Mouse (Mus musculus) left cerebral cortex, postnatal 10 days (tissue): Measurements from ENCODE around the gene Cop1. TPM values are rescaled to one million over a fixed set of nuclear protein-coding genes. Genes with fewer than 3 reads are reported as not detected.
"Not testable (repeated sequence)": the region's sequence is repeated elsewhere in the genome, so short reads cannot be mapped to it uniquely, and the experiment has no call there.

ENCODE experiments used
- DNase-seq, 2 experiments: peaks; one replicate each; pipeline ENCODE4 v3.0.0; 2021 to 2022; ENCODE audit warnings: low spot score in 2 of 2, mixed read lengths in 1 of 2; ENCODE audit errors: extremely low spot score in 1 of 2
- intact Hi-C: fragments of 180-260 bp; cut with DNase I; formaldehyde crosslinking; loops from one replicate; pipeline ENCODE4 v1.15.1; 2025
- total RNA-seq, 2 experiments: library from RNA; stranded (reverse); gene quantifications; 2 replicates each; pipeline ENCODE4 v1.2.3; 2021

Cop1 gene
- total RNA-seq, result 100 to 1,000 TPM; 111 to 129 TPM

- intact Hi-C loops, result not testable (repeated sequence)
- peak; percentile 88 to 96 for DNase-seq
Measured at GRCm38 (mm10) chr1:159231781-159232571, at the start of gene Cop1. Gene Cop1 (plus strand): TSS chr1:159232320.

- DNase-seq, result no peak
- intact Hi-C loops, result no loop called here
Measured at GRCm38 (mm10) chr1:159186741-159187140, 45.4 kb upstream of the Cop1 start.

DNA sequence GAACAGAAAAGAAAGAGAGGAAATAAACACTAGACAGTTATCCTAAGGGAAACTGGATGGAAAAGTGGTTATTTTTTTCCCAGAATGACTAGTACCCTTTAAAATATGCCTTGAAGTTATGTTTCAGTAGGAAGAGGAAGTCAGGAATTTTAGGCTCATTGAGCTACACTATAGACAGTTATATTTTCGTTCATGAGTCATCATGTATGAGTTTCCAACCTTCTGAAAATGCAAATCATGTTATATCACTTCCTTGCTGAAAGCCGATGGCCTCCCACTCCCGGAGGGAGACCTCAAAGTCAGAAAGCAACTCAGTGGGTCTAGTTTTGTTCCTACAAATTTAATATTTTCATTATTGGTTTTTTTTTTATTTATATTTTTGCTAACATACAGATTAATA, 33.5 kb upstream of the Cop1 start:
- no peak for DNase-seq
- intact Hi-C loops, result no loop called here

DNA sequence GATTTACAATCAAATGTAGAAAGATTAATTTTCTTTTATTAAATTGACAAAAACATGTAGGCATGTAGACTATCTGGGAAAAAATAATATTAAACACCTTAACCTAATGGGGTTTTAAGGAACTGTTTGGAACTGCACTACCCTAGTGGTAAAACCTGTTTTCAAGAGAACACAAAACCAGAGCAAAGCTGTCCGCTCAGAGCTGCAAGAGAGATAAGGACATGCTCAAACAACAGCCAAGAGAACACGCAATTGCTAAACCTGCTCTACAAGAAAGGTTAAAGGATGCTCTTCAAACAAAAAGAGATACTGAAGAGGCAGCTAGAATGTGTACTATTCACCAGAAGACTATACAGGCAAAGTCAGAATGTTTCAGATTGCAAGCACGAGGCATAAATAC, 32.5 kb upstream of the Cop1 start:
- intact Hi-C loops, result no loop called here
- DNase-seq, result no peak

GRCm38 (mm10) chr1:159201220-159201619, 30.9 kb upstream of the Cop1 start:
- DNase-seq, result no peak
- intact Hi-C loops, result no loop called here

DNA sequence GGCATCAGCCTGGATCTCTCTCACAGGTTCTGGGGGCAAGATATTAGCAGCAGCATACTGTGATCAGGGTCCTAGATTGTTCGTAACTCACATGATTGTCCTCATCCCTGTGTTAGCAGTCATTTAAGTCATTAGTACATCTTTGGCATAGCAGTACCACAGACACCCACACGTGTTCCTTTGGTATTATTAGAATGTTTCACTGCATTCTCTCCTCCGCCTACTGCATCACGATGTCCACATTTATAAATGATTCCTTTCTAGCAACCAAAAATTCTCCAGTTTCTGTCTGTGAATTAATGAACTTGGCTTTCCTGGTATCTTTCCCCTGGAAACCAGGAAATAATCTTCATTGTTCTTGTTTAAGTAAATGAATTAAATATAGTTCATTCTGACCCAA, 20.4 kb upstream of the Cop1 start:
- intact Hi-C loops, result no loop called here
- no peak for DNase-seq

GRCm38 (mm10) chr1:159217437-159217836, 14.7 kb upstream of the Cop1 start:
- intact Hi-C loops, result no loop called here
- DNase-seq, result no peak

DNA sequence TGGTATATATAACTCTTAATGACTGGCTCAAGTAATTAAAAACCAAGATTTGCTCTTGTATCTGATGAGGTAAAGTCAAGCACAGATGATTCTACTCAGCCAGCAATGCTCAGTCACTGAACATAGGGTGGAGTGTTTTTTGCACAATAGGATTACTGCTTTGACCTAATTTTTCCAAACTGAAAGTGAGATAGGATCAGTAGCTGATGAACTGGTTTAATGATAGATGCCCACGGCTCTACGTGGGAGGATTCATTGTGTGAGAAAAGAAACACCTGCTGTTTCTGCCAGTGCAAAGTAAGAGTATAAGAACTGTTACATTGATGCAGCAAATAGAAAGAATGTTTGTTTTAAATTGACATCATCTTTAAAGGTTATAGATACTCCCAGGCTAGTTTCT, 10.1 kb upstream of the Cop1 start:
- DNase-seq, result no peak
- intact Hi-C loops, result no loop called here

- no peak for DNase-seq
- intact Hi-C loops, result no loop called here
Measured at GRCm38 (mm10) chr1:159225064-159225824, 6.9 kb upstream of the Cop1 start.

- peak; percentile 27 to 54 for DNase-seq
- intact Hi-C loops, result not testable (repeated sequence)
Measured at GRCm38 (mm10) chr1:159232572-159233261, 597 bp downstream of the Cop1 start.

DNA sequence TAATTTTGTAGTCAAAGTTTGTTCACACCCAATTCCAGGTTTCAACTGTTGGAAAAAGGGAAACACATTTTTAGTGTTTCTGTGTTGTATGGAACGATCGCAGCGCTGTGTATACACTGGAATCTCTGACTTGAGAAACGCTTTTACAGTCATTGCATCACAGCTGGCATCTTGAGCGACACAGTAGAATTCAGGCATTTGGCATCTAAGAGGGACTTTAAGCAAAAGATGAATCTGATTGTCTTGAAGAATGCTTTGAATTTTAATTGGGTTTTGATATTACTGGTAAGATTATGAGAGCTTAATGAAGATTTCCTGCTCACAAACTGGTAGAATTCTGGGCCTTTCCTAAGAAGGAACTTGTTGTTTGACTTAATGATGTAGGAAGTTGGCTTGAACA, 1.3 kb downstream of the Cop1 start:
- intact Hi-C loops, result no loop called here
- DNase-seq, result no peak

GRCm38 (mm10) chr1:159234496-159234895, 2.4 kb downstream of the Cop1 start:
- no peak for DNase-seq
- intact Hi-C loops, result no loop called here

DNA sequence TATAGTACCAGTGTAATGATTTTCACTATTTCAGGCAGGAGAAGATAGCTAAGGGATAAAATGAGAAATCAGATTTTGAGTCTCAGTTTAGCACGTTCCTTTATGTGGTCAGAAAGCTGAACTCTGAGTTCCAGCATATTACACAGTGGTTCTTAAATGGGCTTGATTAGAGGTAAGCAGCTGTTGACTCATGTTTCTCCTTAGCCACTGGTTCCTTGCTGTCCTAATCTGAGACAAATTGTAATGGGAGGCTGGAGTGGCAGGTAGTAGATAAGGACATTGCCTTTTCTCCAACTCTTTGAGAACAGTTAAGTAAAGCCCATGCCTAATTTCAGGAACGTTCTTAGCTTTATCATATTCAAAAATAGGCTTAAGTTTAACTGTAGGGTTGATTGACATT, 3.6 kb downstream of the Cop1 start:
- DNase-seq, result no peak
- intact Hi-C loops, result no loop called here

DNA sequence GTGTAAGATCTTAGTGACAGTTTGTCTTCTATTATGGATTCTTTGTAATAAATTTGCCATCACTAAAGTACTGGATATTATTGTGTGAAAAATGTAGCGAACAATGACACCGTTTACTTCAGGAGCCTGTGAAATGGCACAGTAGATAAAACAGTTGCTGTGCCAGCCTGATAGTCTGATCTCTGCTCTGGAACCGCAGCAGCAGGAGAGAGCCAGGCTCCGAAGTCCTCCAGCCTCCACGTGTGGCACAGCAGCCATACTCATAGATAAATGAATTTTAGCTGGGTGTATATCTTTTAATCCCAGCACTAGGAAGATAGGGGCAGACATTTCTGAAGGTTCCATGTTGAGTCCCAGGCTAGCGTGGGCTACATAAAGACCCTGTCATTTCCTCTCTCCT, 6.0 kb downstream of the Cop1 start:
- intact Hi-C loops, result no loop called here
- DNase-seq, result no peak

GRCm38 (mm10) chr1:159250320-159250719, 18.2 kb downstream of the Cop1 start:
- intact Hi-C loops, result no loop called here
- DNase-seq, result no peak

DNA sequence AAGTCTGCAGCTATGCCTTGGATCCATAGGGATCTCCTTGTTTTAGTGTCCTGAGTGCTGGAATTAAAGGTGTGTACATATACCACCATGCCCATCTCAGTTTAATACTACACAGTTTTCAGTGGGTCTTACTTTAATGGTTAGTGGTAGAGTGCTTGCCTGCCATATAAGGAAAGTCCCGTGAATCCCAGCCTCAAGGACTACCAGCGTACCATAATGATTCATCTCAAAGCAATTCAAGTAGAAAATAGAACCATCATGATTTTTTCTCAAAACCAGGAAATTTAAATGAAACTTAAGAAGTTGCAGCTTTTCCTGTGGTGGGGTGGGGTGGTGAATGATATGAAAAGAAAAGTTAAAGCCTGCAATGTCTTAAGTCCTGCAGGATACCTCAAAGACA, 21.0 kb downstream of the Cop1 start:
- intact Hi-C loops, result no loop called here
- DNase-seq, result no peak

DNA sequence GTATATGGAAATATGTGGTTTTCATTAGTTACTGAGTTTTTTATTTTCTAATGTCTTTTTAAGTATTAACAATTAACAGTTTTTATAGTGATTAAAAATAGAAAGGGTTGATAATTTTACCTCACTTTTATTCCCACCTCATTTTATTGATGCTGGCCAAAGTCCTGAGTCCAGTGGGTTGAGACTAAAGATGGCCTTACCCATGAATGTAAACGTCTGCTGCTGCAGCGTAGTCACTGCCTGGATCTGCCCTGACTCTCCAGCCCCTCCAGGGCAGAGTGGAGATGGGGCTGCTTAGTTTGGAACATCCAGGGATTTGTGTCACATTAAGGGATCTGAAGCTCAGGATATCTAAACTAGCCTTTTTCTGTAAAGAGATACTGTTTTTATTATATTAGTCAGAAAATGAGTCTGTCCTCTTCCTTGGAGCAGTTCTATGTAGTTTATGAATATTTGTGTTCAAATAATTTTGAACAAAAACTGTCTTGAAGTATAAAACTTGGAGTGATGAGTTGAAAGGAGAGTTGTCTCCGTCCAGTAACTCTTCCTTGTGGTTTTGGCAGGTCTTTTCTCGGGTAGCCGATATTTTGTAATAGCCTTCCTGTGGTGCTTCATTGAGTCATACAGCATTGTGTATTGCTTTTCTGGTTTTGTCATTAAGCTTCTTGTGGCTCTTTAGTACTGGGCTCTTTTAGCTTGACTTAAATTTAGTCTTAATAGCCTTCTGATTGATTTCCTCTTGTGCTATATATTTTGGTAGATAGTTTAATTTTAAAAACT, 23.0 kb downstream of the Cop1 start:
- DNase-seq, result no peak
- intact Hi-C loops, result no loop called here

- intact Hi-C loops, result no loop called here
- DNase-seq, result no peak
Measured at GRCm38 (mm10) chr1:159256543-159256942, 24.4 kb downstream of the Cop1 start.

- intact Hi-C loops, result no loop called here
- no peak for DNase-seq
Measured at GRCm38 (mm10) chr1:159263820-159264219, 31.7 kb downstream of the Cop1 start.
